ENCODE assay signal across 8 mouse cellular contexts in the genomic region with DNA sequence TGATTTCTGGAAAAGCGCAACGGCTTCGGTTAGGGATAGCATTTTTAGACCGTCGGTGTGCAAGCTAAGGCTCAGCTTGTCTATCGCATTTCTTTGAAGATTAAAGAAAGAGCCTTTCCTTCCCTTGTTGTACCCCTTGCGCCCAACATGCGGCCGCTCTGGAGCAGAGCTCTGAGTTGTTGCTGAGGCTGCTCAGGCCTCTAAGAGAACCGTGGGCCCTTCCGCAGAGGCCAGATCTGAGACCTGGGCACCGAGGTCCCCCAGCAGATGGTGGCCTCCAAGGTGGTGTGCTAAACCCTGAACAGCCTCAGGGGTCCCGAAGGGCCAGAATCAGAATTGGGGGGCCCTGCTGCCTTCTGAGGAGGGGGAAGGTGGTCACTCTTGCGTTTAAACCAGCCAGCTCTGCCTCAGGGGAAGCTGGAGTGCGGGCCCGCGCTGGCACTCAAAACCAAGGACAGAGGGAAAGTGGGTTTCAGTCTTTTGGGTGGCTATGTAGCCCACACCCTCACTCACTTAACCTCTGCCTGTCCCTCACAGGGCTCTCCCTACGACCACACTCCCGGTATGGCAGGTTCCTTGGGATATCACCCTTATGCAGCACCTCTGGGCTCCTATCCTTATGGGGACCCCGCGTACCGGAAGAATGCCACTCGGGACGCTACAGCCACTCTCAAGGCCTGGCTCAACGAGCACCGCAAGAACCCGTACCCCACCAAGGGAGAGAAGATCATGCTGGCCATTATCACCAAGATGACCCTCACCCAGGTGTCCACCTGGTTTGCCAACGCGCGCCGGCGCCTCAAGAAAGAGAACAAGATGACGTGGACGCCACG. TPM values are rescaled to one million over a fixed set of nuclear protein-coding genes. Genes with fewer than 3 reads are reported as not detected.
DNase-seq lines count a peak whose midpoint lies in the region; ATAC-seq and TF ChIP-seq lines count a peak whose summit lies in the region.
"Had no signal": no experiment of that assay in that cellular context is flagged by ENCODE, and none has a peak within 500 bp of the region (broad histone marks: within the 10 kb centered on the region; RNA-seq: fewer than 3 reads in every experiment).

No protein-coding gene starts in this region.

- no peak for TF ChIP-seq CTCF in ES-Bruce4 (IDR thresholded peaks at IDR 0.05; ENCODE audit: low read depth, low read length)

- 0 out of 2 replicates have a peak overlapping the region, but pooled peaks have one; percentile 6 for H3K4me3 ChIP-seq in ES-Bruce4 (ENCODE audit: low read depth, low read length)
- peak overlapping the region; percentile 71 for H3K4me3 ChIP-seq in heart, embryonic 11.5 days (ENCODE audit: low read depth, low read length)

- H3K27ac ChIP-seq in ES-Bruce4 (ENCODE audit: insufficient read depth, low read length): no peak overlapping the region
- H3K27ac ChIP-seq in heart, embryonic 11.5 days (ENCODE audit: low read depth, low read length): peak overlapping the region; percentile 93

- no peak for TF ChIP-seq POLR2A in ES-Bruce4 (IDR thresholded peaks at IDR 0.05; ENCODE audit: insufficient read depth, low read length)

- peaks cover 53% of the 10 kb centered on the region for H3K27me3 ChIP-seq in ES-Bruce4 (ENCODE audit: control insufficient read depth, insufficient read depth, low read length, poor library complexity, severe bottlenecking)
- peaks cover 54% of the 10 kb centered on the region for H3K27me3 ChIP-seq in heart, embryonic 11.5 days (ENCODE audit: control insufficient read depth, insufficient read depth, low read length)

- H3K9me3 ChIP-seq in ES-Bruce4 (replicated peaks; ENCODE audit: control insufficient read depth, insufficient read depth, low read length, poor library complexity, severe bottlenecking): no peaks in the 10 kb centered on the region
- H3K9me3 ChIP-seq in heart, embryonic 11.5 days (replicated peaks; ENCODE audit: control insufficient read depth, low read length): no peaks in the 10 kb centered on the region

- no peaks in the 10 kb centered on the region for H3K36me3 ChIP-seq in ES-Bruce4 (ENCODE audit: control insufficient read depth, insufficient read depth, low read length, poor library complexity, severe bottlenecking)
- no peaks in the 10 kb centered on the region for H3K36me3 ChIP-seq in heart, embryonic 11.5 days (ENCODE audit: control insufficient read depth, insufficient read depth, low read length)

- H3K4me2 ChIP-seq in heart, embryonic 11.5 days: peak overlapping the region; percentile 88

- H3K9ac ChIP-seq in ES-Bruce4 (ENCODE audit: low read depth, poor library complexity, severe bottlenecking): peak overlapping the region; percentile 92; the same call in 1 of the 2 replicates
- peak overlapping the region; percentile 88 for H3K9ac ChIP-seq in heart, embryonic 11.5 days (ENCODE audit: low read depth, low read length)

- TF ChIP-seq EP300 in ES-Bruce4 (IDR thresholded peaks at IDR 0.05; ENCODE audit: insufficient read depth, low read depth, low read length): no peak

- WGBS in heart, embryonic 11.5 days (ENCODE audit: insufficient replicate concordance): under 1% methylated on average over 35 of the region's 35 CpGs

- no peak for ATAC-seq in heart, embryonic 11.5 days (replicated peaks; ENCODE audit: insufficient number of reproducible peaks, low FRiP score, low TSS enrichment)
- ATAC-seq in erythroid progenitor cell, adult 5-6 weeks (replicated peaks; ENCODE audit: low FRiP score, poor library complexity, severe bottlenecking): no peak

- DNase-seq in 3T3-L1 (ENCODE audit: low read depth, low spot score): peak; percentile 40
- DNase-seq in kidney, postnatal 10 days: peak; percentile 48
- DNase-seq in naive thymus-derived CD4-positive, alpha-beta T cell, adult 2 months (ENCODE audit: low read depth): peak; percentile 23
- DNase-seq in T-cell, adult 2 months (ENCODE audit: low spot score): no peak

- H3K4me1 ChIP-seq in ES-Bruce4 (ENCODE audit: control insufficient read depth, insufficient read depth, low read length): no peaks in the 10 kb centered on the region
- H3K4me1 ChIP-seq in heart, embryonic 11.5 days (ENCODE audit: control insufficient read depth, insufficient read depth, low read length): peaks cover 17% of the 10 kb centered on the region

RNA-seq across cellular contexts. Expression of gene Irx5, which starts 1.8 kb away (rescaled TPM):
- 0.25 and 0.55 TPM in 2 replicates for polyA plus RNA-seq in ES-Bruce4 (2011; ENCODE audit: insufficient read depth, insufficient read length, low read depth, missing spikeins)
- 11.2 TPM in 2 replicates for polyA plus RNA-seq in heart, embryonic 11.5 days (2014; fragmentation: Nextera tagmentation; extraction: Ambion mirVana)
- not detected in 2 replicates for total RNA-seq in erythroid progenitor cell, adult 5-6 weeks (2015; ENCODE audit: low replicate concordance)
- total RNA-seq in erythroid progenitor cell, adult 5-6 weeks (2017; ENCODE audit: low replicate concordance): 0.13 TPM in 1 of 2 replicates, not detected in the other
- total RNA-seq: left cerebral cortex, postnatal 14 days had no signal
